Mouse (Mus musculus): ENCODE measurements at regions not wholly inside any gene's neighbourhood (a gene's known extent, or its start where the extent isn't known, plus 50 kb on each side); places are given as distances from the start of the nearest gene placed in this dataset.

- TF ChIP-seq CTCF (IDR thresholded peaks at IDR 0.05; ENCODE audit: control insufficient read depth, insufficient read depth, insufficient replicate concordance, low read depth, low read length) (no peak), POLR2A (IDR thresholded peaks at IDR 0.05; ENCODE audit: control insufficient read depth, low read depth, low read length) (no peak)
These were observed 231.1 kb downstream of the Nr2f2 start for GRCm38 (mm10) chr7:70135416-70135815.
